Mouse (Mus musculus) neural tube, postnatal 0 days (tissue): Measurements from ENCODE around the gene Gzmd. TPM values are rescaled to one million over a fixed set of nuclear protein-coding genes. Genes with fewer than 3 reads are reported as not detected.

ENCODE experiments used
- microRNA-seq: library from miRNA; unstranded; fragments of <30 nt; microRNA quantifications from one replicate; pipeline ENCODE4, GENCODE M21; 2016
- polyA plus RNA-seq: library from polyadenylated mRNA; unstranded; fragments of >200 nt; fragmentation: Nextera tagmentation; extraction: Ambion mirVana; gene quantifications from 2 replicates; pipeline ENCODE4 v1.2.1, GENCODE M21; 2015

Gzmd gene
- polyA plus RNA-seq, result not detected in 2 replicates

GRCm38 (mm10) chr14:56132508-56132907 lies at the start of gene Gzmd:
TSS of gene Gzmd (minus strand) at chr14:56132608.

GRCm38 (mm10) chr14:56174499-56174898 lies 42.1 kb upstream of the Gzmd start, which contains the start of gene Gzmn:
TSS of gene Gzmn (minus strand) at chr14:56174599.

GRCm38 (mm10) chr14:56159479-56159878 lies 27.1 kb upstream of the Gzmd start, which contains the start of gene Gzmg:
TSS of gene Gzmg (minus strand) at chr14:56159579.

GRCm38 (mm10) chr14:56120525-56120924 lies 11.9 kb downstream of the Gzmd start, which contains the start of gene Gzme:
TSS of gene Gzme (minus strand) at chr14:56120625.

GRCm38 (mm10) chr14:56102386-56102785 lies 30.0 kb downstream of the Gzmd start, which contains the start of gene Ctsg:
TSS of gene Ctsg (minus strand) at chr14:56102574.

GRCm38 (mm10) chr14:56085167-56085566 lies 47.2 kb downstream of the Gzmd start, which contains the start of gene Mcpt8:
TSS of gene Mcpt8 (minus strand) at chr14:56085273.

Small RNAs within 50 kb of the gene (microRNA-seq; reads per million reads assigned to microRNA genes)
- gene Mir6949, result not detected

Other genes starting within 250 kb of the Gzmd start
- gene Cbln3, start 248.2 kb downstream of the Gzmd start, polyA plus RNA-seq, result 0.68 and 1.0 TPM in 2 replicates
- gene Khnyn, start 247.7 kb downstream of the Gzmd start, polyA plus RNA-seq, result 6.2 and 7.5 TPM in 2 replicates
- gene Sdr39u1, start 232.3 kb downstream of the Gzmd start, polyA plus RNA-seq, result 141 and 152 TPM in 2 replicates
- 0.43 and 0.57 TPM in 2 replicates for gene Cma1, start 187.9 kb downstream of the Gzmd start, polyA plus RNA-seq
- gene Cma2, start 181.6 kb downstream of the Gzmd start, polyA plus RNA-seq, result not detected in 2 replicates
- not detected in 2 replicates for gene Mcpt1, start 114.6 kb downstream of the Gzmd start, polyA plus RNA-seq
- gene Mcpt9, start 102.1 kb downstream of the Gzmd start, polyA plus RNA-seq, result not detected in 2 replicates
- not detected in 2 replicates for gene Mcpt2, start 90.6 kb downstream of the Gzmd start, polyA plus RNA-seq
- gene Mcpt4, start 70.3 kb downstream of the Gzmd start, polyA plus RNA-seq, result 0.14 TPM in 1 of 2 replicates, not detected in the other
- not detected in 2 replicates for gene Mcpt8, start 47.3 kb downstream of the Gzmd start, polyA plus RNA-seq
- gene Ctsg, start 30.0 kb downstream of the Gzmd start, polyA plus RNA-seq, result not detected in 2 replicates
- not detected in 2 replicates for gene Gzme, start 12.0 kb downstream of the Gzmd start, polyA plus RNA-seq
- not detected in 2 replicates for gene Gzmg, start 27.0 kb upstream of the Gzmd start, polyA plus RNA-seq
- gene Gzmn, start 42.0 kb upstream of the Gzmd start, polyA plus RNA-seq, result not detected in 2 replicates
- gene Gzmf, start 78.8 kb upstream of the Gzmd start, polyA plus RNA-seq, result not detected in 2 replicates
- 0.30 TPM in 1 of 2 replicates, not detected in the other for gene Gzmc, start 102.0 kb upstream of the Gzmd start, polyA plus RNA-seq
- gene Gzmb, start 129.7 kb upstream of the Gzmd start, polyA plus RNA-seq, result not detected in 2 replicates
- gene Atp12a, start 232.5 kb upstream of the Gzmd start, polyA plus RNA-seq, result 0.14 and 0.20 TPM in 2 replicates